Mouse (Mus musculus): Measurements from ENCODE around the gene Trim40.
"Not testable (repeated sequence)": the region's sequence is repeated elsewhere in the genome, so short reads cannot be mapped to it uniquely, and the experiment has no call there.

The Trim40 gene

DNA sequence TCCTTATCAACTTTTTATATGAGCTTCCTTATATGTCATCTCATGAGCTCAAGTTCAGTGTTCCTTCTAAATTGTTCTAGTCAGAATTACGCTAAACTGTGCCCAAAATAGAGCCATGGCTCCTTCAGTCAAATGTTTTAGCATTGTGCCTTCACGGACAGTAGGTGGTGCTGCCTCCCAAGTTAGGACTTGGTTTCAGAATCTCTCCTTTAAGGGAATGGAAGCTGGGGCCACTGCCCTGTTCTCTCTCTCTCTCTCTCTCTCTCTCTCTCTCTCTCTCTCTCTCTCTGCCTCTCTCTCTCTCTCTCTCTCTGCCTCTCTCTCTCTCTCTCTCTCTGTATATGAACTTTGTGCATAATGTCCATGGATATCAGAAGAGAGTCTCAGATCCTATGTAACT lies 2.4 kb upstream of the Trim40 start:
- peak; percentile 36 for DNase-seq

DNA sequence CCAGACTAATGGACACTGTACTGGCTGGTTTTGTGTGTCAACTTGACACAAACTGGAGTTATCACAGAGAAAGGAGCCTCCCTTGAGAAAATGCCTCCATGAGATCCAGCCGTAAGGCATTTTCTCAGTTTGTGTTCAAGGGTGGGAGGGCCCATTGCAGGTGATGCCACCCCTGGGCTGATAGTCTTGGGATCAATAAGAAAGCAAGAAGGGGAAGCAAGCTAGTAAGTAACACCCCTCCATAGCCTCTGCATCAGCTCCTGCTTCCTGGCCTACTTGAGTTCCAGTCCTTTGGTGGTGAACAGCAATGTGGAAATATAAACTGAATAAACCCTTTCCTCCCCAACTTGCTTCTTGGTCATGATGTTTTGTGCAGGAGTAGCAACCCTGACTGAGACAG lies 1.6 kb upstream of the Trim40 start:
- not testable (repeated sequence) for DNase-seq

DNA sequence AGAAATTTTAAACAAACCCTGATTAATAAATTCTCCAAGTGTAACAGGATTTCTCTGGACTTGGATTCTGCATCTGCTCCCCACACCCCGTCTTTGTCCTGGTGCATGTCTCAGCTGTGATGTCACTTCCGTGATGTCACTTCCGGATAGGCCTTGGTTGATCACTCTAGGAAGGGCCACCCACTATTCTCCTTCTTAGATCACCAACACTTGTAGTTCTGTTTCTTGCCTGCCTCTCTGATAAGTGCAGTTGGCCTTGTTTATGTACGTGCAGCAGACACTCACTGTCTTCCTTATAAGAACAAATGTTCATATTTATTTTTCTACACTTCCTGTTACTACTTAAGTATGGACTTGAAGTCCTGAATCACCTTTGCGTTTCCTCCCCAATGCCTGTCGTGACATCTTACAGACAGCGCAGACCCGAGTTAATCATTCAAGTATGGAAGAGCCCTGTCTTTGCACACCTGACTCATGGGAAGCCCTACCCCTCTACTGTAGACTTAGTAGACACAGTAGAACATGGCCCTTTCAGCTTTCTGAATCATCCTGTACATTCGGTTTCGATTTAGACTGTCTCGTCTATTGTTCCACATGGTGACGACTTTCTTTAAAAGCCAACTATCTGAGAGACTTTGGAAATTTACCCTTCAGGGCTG lies 4.7 kb downstream of the Trim40 start:
- DNase-seq, result no peak

DNA sequence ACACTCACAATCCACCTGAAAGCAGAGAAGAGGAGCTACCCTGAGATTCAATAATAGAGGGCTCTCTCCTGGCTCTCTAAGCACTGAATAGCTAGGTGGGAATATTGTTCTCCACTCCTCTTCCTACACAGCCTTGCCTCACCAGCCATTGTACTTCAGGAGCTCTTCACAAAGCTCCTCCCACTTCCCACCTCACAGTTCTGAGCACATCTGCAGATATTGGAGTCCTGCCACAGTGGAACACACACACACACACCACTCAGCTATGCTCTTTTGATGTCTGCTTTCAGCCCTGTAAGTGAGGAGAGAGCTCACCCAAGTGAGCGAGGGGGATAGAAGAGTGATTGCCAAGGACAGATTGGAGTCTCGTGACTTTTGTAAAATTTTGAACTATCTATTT lies 6.6 kb downstream of the Trim40 start:
- DNase-seq, result no peak

DNA sequence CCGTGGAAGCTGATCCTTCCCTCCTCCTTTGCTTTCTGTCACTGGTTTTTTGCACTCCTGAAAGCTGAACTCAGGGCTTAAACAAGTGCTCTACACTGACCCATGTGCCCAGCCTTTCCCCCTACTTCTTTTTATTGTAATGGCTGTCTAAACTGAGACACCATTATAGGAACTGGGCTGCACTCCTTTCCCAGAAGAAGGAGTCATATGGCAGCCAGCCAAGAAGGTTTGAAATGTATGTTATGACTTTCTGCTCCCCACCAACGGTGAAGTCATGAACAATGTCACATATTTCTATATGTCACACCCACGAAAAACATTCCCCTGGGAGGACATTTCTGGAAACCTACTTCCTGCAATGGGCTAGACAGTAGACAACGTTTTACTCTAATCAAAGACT lies 15.3 kb downstream of the Trim40 start:
- no peak for DNase-seq

DNA sequence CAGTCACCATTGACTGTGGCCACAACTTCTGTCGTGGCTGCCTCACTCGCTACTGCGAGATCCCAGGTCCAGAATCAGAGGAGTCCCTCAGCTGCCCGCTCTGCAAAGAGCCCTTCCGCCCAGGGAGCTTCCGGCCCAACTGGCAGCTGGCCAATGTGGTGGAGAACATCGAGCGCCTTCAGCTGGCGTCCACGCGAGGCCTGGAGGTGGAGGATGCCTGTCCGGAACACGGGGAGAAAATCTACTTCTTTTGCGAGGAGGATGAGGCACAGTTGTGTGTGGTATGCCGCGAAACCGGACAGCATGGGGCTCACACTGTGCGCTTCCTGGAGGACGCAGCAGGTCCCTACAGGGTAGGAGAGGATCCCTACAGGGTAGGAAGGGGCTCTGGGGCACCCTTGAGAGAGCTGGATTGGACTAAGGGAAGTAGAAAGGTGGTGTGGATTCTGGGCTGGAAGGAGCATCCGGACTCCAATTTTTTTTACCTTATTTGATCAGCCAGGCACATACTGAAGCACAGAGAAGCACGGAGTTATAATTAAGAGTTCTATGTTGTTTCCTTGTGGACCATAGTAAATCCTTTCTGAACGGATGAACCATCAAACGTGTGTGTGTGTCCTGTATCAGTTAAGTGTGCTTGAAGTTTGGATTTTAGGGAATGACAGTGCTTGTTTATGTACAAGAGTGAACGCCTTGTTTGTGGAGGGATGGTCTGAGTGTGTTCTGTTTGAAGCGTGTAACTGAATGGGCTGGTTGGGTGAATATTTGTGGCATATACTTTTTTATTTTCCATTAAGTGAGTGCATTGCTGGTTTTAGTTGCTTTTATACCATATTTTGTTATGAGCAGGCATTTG lies 19.7 kb downstream of the Trim40 start:
- DNase-seq, result no peak

DNA sequence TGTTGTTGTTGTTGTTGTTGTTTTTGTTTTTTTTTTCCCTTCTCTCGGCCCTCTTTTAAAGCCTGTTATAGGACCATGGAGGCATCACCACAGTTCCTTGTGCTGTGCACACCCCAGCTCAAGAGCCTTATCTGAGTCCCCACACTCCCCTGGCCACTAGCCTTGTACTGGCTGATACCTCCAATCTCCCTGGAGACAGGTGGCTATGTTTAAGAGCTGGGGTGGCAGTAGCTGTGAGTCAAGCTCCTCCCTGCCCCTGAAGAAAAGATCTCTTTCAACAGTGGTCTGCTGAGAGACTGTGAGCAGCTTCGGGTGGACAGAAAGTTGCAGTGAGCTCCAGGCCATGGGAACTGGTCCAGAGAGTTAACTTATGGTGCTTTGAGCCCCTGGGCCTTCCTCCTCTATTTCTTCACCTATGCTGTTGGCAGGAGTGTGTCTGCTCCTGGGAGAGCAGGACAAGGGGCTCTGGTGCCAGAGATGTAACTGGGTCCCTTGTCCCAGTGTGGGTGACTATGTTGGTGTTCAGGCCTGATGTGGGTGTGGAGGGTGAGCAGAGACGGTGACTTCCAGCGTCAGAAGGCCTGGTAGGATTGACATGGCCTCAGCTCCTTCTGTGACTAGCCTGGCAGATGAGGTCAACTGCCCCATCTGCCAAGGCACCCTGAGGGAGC lies 20.5 kb downstream of the Trim40 start, which contains the start of gene Trim10:
Trim10 (plus strand) TSS at position 291 of the 671 bp plus-strand sequence.
- no peak for DNase-seq

DNA sequence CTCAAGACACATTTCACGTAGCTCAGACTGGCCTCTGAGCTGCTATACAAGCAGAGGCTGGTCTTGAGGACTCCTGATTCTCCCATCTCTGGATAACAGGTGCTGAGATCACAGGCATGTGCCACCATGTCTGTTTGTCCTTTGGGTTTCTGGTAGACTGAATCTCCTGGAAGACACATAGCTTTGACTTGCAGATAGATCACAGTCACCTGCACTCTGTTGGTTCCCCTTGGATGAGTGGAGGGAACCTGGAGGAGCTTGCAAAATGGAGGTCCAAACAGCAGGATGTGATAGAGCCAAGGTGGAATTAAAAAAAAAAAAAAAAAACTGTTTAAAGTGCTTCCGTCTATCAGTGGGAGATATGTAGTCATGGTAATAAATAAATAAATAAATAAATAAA lies 21.1 kb downstream of the Trim40 start:
- no peak for DNase-seq

DNA sequence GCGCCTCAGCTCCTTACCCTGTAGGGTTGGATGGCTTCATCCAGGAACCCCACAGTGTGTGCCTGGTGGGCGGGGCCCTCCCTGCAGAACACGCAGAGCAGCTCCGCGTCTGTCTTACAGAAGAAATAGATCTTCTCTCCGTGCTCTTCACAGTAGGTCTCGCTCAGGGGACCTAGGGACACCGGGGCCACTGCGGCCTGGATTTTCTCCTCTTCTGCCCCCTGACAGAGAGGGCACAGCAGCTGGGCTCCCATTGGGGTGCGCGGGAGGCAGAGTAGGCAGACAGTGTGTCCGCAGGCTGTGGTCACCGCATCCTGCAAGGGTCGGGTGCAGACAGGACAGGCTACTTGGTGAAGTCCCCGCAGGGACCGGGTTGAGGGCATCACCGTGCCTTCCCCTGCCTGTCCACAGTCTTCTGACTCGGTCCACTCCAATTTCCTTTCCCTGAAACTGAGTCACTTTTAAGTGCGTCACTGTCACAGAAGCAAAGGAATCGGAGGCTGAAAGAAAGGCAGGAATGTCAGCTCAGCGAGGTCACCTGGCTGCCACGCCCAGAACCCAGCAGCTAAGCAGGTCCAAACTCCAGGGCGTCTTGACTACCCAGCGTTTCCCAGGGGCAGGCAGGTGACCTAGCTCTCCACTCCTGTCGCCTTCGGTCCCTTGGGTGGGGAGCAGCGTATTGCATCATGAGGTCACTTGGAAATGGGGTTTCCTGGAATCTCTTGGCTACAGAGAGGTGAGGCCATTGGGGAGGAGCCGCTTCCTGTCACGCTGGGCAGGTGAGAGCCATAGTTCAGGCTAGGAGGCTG lies 23.0 kb downstream of the Trim40 start, which contains the start of gene Trim15:
Trim15 (minus strand) TSS at position 492 of the 809 bp plus-strand sequence.
- no peak for DNase-seq

DNA sequence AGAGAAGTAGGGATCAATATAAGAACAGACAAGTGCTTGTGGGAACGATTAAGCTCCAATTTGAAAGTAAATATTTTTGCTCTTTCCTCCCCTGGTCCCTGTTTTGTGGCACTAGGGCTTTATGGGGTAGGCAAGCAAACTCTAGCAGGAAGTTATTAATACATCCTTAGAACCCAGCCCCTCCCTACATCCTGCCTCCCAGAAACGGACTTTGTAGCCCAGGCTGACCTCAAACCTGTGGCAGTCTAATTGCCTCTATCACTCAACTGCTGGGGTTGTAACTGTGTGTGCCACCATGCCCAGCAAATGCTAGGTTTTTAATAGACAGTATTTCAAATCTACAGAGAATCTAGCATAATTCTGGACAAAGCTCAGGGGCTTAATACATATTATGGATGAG lies 28.2 kb downstream of the Trim40 start:
- no peak for DNase-seq

DNA sequence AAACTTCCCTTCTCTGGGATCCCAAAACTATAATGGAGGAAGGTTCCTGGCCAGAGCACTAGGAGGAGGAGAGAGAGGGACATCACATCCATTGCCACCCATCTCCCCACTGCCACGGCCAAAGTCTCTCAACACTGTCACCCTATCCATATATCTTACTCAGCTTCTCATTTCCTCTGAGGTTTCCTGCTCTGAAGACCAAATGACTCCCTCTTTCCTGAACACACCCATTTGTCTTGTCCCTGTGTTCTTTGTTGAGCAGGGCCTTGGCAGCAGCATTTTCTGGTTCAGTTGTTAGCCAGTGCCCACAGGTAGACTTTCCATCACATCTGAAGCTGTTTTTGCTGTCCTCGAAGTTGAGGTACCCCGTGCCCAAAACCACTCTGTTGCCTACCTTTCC lies 31.7 kb downstream of the Trim40 start:
- no peak for DNase-seq

DNA sequence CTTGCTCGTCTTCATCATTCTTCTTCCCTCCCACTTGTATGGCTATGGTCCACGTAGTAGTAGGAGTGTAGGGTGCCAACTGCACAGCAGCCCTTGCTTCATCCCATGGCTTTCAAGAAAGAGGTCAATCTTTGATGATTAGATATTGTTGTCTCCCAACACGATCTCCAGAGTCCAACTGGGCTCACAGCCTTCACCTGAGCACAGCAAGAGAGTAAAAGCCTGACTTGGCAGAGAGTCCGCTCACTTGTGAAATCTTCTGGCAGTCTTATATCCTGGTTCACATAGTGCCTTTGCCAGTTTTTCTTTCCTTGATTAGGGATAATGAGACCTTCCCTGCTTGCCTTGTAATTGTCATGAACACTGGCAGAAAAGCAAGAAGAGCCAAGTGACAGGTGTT lies 33.7 kb downstream of the Trim40 start:
- no peak for DNase-seq

DNA sequence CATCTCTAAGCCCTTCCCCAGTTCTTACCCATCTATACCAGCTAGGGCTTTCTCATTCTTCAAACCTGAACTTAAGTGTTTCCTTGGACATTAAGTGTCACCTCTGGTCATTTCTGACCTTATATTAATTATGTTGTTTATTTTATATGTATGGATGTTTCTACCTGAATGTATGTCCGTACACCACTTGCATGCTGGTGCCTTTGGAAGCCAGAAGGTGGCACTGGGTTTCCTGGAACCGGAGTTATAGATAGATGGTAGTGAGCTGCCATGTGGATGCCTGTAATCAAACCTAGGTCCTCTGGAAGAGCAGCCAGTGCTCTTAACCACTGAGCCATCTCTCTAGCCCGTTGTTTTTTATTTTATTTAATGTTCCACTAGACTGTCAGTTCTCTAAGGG lies 34.4 kb downstream of the Trim40 start:
- DNase-seq, result no peak

DNA sequence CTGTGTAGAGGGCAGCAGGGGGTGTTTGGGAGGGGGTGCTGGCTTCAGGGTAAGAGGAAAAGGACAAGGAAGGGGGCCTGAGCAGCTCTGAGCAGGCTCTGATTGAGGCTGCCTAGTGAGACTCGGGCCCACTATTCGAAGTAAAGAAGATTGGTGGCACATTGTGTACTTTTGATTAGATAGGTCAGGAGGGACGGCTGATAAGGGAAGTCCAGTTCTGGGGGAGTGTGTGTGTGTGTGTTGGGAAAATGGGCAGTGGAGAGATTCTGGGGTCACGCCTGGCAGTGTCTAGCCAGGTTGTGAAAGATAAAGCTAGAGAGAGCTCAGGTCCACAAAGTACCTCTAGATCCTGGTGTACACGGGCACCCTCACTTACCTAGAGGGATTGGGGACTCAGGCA lies 38.3 kb downstream of the Trim40 start:
- DNase-seq, result no peak

DNA sequence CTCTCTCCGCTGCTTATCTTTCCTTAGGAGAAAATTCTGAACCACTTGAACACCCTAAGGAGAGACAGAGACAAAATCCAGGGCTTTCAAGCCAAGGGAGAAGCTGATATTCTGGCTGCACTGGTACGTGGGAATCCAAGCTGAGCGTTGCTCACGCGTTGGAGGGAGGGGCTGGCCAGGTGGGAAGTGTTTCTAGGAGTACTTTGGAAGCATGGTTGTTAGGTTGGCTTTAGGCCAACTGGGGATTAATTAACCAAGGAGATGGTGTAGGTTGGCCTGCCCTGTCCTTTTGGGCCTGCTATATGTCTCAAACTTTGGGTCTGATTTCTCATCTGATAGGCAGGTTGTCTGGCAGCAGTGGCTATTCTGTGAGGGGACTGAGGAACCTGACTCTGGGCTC lies 38.7 kb downstream of the Trim40 start:
- DNase-seq, result no peak

DNA sequence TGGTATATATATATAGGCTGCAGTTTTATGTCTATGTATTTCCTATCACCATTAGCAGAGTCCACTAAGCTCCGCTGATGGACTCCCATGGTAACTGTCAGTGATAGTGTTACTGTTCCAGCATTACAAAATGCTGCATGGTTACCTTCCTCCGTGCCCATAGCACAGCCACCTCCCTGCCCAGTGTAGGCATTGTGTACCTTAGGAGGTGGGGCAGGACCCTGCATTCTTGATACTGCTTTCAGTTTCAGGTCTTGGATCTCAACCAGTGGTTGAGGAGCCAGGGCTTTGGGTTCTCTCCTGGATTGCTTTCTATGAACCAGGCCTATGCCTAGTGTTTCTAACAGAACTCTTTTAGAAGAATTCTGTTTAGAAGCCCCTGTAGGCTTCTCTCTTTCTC lies 39.9 kb downstream of the Trim40 start:
- no peak for DNase-seq

DNA sequence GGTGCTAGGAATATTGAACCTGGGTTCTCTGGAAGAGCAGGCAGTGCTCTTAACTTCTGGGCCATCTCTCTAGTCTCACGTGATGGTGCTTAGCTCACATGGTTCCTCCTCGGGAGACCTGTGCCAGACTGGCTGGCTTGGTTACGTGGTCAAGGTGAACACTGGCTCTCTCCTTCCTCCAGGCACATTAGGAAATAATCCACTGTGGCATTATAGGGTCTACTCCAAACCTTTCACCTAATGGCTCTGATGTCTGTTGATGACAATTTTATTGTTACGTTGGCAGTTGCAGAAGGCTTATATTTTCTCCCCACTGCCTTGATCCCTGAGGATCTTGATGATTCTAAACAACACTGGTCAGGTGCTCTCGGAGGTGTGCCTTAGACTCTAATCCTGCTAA lies 41.0 kb downstream of the Trim40 start:
- DNase-seq, result no peak

DNA sequence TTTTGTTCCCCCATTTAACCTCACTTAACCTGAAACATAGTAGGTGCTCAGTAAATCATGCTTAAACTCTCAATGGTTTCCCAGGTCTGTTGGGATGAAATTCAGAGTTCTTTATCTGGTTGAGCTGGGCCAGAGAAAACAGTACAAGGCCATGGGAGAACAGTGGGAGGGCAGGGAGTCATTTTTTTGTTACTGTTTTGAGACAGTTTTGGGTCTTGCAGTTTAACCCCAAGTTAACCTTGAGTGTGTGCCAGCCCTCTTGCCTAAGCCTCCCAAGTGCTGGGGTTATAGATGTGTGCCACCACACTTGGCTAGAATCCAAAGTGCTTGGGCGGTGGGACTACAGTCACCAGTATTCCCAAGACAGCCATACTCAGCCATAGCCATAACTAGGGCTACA lies 45.2 kb downstream of the Trim40 start:
- DNase-seq, result no peak

DNA sequence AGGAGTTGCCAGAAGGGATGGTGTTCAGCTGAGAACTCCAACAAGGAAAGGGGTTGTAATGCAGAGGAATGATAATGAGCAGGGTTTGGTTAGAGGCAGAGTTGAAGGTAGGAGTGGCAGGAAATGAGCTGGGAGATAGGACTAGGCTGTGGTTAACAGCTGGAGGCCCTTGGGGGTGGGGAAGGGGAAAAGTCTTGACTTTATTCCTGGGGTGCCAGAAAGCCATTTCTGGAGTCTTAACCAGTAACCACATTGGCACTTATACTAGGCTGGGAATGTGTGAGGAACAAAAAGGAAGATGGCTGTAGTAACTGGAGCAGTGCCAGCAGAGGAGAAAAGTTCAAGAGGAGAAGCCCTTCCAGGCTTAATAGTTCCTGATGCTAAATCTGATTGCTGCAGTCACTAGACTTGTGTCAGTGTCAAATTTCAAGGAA lies 45.6 kb downstream of the Trim40 start:
- no peak for DNase-seq

DNA sequence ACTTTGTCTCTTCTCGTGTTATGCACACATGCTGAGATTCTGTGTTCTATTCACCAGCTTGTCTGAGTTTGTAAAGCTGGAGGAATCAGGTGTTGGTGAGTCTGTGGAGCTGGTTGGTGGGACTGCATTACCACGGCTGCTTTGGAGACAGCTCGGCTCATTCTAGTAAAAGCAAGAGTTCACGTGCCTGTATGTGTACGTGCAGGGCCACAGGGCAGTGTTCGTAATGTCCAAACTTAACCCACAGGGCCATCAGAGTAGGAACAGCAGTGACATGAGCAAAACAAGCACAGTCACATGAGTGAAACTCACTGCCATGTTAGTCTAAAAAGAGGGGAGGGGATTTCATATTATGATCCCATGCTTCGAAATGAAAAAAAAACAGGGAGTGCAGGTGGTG lies 46.2 kb downstream of the Trim40 start:
- no peak for DNase-seq

DNA sequence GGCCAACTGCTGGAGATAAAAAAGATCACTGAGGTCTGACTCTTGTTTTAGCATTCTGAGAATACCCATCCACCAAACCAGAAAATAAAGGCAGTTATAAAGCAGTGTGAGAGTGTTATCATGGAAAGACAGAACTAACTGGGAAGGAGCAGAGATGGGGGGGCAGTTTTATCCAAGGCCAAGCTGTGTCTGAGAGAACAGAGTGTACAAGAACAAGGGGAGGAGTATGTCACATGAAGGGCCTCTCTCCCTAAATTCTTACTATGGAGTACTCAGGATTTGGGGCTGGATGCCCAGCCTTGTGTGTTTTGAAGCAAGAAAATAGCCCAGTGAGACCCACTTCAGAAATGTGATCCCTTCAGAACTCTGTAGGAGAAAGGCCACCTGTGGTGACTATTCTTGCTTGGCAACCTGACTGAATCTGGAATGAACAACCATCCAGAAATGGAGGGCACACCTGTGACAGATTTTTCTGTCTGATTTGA lies 48.9 kb downstream of the Trim40 start:
- no peak for DNase-seq

DNA sequence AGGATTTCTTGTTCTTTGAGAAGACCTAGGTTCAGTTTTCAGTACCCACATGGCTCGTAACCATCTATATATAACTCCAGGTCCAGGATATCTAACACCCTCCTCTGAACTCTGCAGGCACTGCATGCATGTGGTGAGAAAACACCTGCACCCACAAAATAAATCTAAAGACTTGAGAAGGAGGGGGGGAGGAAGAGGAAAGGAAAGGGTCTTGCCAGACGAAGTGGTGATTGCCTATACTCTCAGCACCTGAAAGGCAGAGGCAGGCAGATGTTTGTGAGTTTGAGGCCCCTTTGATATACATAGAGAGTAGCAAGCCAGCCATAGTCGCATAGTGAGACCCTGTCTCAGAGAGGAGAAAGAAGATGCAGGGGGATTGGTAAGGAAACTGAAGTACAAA lies 50.0 kb downstream of the Trim40 start:
- no peak for DNase-seq

DNA sequence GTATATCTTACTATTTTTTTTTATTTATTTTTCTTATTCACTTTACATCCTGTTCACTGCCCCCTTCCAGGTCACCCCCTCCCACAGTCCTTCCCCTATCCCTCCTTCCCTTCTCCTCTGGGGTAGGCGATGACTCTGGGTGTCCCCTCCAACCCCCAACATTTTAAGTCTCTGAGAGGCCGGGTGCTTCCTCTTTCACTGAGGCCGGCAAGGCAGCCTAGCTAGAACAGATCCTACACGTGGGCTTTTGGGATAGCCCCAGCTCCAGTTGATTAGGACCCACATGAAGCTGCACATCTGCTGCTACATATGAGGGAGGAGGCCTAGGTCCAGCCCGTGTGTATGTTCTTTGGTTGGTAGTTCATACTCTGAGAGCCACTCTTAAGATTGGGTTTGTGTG lies 50.9 kb downstream of the Trim40 start:
- DNase-seq, result no peak

Measured in right cerebral cortex, adult 18-20 months (tissue).